Mouse (Mus musculus): ENCODE data around the gene Rabggta.

Gene Rabggta

DNA sequence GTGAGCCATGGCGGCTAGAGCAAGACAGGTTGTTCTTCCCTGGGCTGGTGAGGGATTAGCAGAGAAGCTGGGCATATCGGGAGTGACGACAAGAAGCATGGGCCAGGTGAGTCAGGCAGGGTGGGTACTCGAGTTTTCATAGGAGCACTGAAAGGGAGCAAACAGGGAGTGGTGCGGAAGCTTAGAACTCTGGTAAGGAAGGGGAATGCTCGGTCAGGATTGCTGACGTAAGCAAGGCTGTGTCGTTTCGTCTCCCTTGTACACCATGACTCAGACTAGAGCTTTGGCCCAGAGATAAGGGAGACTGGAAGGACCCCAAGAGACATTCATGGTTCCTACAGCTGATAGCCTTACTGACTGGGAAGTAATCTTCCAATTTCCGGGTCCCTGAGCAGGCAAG is 11.8 kb upstream of the Rabggta start:
- DNase-seq (ENCODE audit: low spot score in 2 of 2): no peak

DNA sequence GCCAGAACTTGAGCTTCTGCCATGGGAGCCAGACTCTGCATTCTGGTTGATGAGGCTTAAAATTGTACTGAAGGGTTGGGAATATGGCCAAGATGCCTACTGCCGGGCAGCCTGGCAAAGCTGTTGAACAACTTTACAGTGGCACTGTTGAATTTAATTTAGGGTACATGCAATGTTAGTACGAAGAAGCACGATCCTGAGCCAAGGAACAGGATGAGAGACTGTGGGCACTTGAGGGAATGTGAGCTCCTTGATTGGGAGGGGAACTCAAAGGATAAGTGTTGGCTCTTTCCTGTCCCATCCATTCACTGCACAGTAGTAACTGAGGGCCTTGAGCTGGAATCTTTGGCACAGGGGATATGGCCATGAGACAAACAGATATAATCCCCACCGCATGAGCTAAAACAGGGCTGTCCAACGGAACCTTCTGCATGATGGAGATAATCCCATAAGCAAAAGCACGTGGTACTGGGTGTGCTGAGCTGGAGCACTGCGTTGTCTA is 8.5 kb upstream of the Rabggta start:
- DNase-seq (ENCODE audit: low spot score in 2 of 2): peak; percentile 69 to 82

DNA sequence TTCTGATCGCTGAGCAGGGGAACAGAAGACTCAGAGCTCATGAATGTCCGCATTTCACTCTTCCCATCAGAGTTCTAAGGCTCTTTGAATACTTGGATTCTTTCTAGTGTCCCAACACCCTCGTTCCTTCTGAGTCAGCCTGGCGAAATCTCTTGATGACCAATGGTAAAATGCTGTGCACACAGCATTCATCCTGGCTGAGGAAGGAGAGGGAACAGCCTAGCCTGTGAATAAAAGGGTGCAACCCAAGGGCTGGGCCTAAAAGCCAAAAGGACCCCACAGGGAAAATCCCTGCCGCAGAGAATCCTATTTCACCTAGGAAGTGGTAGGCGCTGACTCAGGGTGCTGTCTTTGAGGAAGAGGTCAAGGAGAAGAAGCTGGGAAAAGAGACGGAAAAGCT is 8.1 kb upstream of the Rabggta start:
- DNase-seq (ENCODE audit: low spot score in 2 of 2): no peak

DNA sequence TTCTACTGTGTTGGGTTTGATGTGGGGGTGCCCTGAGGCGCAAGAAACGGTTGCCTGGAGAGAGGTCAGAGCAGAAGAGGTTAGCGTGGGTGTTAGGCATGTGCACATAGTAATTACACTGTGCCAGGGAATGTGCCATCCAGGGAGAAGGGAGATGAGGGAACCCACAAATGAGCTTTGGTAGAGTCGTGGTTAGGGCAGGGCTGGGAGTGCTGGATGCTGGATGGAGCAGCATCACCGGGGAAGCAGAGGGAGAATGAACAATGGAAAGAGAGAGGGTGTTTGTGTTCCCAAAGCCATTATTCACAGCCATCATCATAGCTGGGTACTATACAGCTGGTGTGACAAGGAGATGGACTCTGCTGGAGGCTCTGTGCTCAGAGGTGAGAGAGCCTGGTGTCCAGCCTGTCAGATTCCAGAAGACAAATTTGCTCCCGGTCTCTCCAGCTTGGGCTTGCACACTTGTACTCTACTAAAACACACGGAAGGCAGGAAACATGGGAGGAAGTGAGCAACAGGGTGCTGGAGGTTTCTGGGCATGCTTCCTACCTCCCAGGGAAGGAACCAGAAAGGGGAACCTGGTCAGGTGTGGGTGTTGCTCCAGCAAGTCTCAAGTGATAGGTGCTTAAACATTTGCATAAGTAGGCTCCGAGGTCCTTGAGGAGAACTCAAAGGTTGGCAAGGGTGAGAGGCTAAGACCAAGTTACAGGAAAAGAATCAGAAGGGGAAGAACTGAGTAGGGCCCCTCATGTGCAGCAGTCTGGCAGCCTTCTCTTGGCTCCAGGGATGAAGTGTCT is 6.0 kb upstream of the Rabggta start:
- no peak for DNase-seq (ENCODE audit: low spot score in 2 of 2)

DNA sequence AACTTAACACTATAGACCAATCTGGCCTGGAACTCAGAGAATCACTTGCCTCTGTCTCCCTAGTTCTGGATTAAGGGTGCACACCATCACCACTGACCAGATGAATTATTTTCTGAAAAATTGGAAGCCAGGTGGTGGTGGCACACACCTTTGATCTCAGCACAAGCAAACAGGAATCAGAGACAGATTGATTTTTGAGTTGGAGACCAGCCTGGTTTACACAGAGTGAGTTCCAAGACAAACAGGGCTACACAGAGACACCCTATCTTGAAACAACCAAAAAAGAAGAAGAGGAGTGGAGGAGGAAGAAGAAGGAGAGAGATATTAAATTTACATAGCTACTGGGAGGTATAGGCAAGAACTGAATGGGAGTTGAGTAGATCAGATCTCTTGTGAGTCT is 4.2 kb upstream of the Rabggta start:
- no peak for DNase-seq (ENCODE audit: low spot score in 2 of 2)

DNA sequence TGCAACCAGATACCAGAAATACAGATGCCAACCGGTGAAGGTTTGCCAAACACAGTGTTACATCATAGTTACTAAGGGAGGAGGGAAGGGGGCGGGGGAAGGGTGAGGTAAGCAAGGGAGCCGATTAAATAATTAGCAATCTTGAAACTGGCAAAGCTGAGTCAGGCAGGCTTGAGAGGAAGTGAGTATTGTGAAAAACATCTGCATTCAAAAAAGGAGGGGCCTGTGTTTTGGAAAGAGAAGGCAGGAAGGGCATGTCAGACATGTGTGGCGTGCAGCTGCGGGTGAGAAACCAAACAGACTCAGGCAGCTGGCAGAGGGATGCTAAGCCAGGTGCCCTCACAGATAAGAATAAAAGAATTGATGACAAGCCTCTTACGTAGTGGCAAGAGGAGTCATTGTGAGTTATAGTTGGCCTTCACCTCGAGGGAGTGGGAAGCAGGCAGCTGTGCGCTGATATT is 2.4 kb upstream of the Rabggta start:
- DNase-seq (ENCODE audit: low spot score in 2 of 2): no peak

DNA sequence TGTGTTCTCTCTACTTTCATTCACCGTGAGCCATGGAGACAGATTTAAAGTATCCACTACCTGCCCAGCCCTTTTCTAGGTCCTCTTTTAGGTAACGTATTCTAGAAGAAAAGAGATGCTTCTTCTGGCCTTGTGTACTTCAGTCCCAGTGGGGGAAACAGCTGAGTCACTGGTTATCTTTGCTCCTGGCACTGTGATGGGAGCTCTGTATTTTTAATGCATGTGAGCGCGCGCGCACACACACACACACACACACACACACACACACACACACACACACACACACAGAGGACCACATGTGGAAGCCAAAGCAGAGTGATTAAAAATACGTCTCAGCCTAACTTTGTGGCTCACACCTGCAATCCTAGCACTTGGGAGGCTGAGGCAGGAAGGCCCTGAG is 1.4 kb upstream of the Rabggta start:
- no peak for DNase-seq (ENCODE audit: low spot score in 2 of 2)

DNA sequence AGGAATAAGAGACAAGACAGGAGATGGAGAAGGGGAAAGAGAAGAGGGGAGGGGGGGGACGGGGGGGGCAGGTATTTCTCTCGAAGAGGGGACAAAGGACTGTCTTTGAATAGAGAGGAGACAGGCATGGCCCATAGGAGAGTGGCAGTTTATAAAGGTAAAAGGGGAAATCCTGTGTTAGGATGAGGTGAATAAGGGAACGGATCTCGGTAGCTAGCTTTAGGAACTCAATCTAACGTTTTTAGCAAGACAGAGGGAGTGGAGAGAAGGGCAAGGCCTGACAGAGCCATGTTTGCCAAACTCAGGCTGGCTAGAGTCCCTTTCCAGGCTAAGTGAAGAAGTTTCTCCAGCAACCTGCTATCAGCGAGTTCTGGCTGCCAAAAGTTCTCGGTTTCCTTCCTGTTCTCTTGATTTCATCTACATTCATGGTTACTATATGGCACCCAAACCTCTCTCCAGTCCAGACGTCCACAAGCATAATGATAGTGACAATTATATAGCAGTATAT is 429 bp upstream of the Rabggta start:
- DNase-seq (ENCODE audit: low spot score in 2 of 2): no peak

DNA sequence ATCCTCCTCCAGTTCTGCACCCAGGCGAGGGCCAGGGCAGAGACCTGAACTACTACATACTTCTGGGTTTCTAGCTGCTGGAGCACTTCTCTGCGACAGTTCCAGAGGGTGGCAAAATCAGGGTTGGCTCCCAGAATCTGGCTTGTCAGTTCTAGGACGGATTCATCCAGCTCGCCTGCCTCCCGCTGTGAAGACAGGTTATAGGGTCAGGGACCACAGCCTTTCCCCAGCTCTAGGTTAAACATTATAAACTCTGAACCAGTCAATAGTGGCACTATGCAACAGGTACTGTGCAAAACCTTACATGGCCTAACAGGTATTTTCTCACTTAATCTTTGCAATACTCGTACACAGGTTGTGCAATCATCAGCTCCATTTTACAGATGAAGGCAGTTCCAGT is 987 bp downstream of the Rabggta start:
- no peak for DNase-seq (ENCODE audit: low spot score in 2 of 2)

DNA sequence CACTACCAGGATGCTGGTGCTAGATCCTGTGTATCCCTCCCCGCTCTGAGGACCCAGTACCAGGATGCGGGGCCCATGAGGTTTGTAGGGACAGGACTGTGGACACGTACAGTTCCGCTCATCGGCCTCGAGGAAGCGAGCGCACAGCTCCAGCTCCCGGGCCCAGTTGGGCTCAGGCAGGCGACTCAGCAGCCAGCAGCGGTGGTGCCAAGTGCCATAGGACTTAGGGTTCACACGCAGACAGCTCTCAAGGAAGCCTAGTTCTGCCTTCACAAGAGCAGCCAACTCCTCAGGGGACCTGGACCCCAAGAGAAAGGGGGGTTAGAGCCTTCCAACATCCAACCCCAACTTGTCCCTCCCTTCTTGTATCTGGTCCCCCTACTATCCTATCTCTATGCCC is 1.4 kb downstream of the Rabggta start:
- no peak for DNase-seq (ENCODE audit: low spot score in 2 of 2)

DNA sequence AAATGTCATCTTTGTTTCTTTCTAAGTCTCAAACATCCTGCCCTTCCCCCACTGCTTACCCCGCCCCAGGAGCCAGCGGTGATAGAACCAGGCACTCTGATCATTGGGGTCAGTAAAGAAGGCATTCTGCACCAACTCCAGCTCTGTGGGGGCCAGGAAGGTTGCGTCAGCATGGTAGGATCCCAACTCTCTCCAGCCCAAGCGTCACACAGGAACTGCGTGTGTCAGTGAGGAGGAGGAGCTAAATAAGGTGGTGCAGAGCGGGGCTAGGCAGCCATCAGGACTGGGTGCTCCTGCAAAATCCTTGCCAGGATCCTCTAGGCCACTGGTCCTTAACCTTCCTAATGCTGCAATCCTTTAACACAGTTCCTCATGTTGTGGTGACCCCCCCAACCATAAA is 2.3 kb downstream of the Rabggta start:
- no peak for DNase-seq (ENCODE audit: low spot score in 2 of 2)

DNA sequence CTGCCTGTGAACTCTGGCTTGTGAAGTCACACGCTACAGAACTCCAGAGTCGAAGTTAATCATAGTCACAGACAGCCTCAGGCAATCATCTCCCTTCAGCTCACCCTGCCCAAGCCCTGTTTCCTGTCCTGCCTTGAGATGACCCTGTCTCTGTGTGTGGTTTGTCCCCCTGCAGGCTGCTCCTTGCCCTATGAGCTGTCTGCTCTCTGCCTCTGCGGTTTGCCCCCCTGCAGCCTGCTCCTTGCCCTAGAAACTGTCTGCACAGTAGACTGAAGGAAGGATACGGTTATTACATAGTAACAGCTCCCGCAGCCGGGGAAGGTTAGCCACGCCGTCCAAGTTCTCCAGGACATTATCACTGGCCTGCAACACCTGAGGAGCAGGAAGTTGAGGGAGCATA is 5.2 kb downstream of the Rabggta start:
- DNase-seq (ENCODE audit: low spot score in 2 of 2): no peak

DNA sequence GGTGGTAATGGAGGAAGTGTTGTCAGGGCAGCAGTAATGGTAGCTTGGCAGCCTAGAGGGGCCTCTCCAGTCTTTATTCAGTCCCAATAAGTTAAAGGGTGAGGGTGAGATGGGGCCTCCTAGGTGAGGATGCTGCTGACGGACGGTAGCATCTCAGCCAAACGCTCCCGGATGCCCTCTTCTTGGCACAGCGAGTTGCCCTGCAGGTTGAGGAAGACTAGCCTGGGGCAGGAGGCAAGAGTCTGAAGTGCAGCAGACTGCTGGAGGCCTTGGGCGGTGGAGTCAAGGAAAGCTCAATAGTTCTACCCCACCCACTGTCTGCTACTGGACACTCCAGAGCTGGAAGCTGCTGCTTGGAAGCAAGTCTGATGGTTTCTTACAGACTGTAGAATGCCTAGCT is 5.8 kb downstream of the Rabggta start:
- no peak for DNase-seq (ENCODE audit: low spot score in 2 of 2)

DNA sequence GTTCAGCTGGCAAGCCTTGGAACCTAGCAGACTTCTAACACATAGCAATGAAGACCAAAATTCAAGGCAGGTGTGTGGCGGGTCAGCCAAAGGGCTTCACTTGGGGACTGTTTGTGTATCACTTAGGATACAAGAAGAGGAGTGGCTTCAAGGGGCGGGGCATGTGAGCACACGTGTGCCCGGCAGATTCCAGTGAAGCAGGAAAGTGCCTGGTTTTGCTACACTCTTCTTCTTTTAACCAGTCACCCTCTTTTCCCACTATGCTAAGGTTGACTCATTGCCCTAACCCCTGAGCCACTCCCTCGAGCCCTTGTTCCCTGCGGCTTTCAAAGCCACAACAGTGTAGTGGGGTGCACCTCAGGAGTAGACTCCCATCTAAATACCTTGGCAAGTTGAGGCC is 7.2 kb downstream of the Rabggta start:
- DNase-seq (ENCODE audit: low spot score in 2 of 2): no peak

DNA sequence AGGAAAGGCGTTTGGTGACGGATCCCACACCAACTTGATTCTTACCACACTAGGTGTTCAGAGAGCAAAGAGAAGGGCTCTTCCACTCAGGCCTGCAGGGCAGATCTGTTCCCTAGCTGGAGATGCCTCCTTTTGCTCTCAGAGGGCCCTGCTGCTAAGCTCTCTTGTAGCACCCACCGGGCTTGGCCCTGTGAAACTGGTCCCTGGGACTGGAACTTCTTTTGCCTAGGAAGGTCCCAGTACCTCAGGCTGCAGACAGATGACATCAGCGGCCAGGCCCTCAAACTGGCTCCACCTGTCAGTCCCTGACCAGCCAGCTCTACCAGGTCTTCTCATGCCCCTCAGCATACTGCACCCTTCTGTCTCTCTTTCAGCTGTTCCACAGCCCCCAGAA is 8.3 kb downstream of the Rabggta start, which contains the start of gene Tgm1:
Gene Tgm1 (minus strand): TSS at position 198 of the 394 bp plus-strand sequence.
- DNase-seq (ENCODE audit: low spot score in 2 of 2): no peak

DNA sequence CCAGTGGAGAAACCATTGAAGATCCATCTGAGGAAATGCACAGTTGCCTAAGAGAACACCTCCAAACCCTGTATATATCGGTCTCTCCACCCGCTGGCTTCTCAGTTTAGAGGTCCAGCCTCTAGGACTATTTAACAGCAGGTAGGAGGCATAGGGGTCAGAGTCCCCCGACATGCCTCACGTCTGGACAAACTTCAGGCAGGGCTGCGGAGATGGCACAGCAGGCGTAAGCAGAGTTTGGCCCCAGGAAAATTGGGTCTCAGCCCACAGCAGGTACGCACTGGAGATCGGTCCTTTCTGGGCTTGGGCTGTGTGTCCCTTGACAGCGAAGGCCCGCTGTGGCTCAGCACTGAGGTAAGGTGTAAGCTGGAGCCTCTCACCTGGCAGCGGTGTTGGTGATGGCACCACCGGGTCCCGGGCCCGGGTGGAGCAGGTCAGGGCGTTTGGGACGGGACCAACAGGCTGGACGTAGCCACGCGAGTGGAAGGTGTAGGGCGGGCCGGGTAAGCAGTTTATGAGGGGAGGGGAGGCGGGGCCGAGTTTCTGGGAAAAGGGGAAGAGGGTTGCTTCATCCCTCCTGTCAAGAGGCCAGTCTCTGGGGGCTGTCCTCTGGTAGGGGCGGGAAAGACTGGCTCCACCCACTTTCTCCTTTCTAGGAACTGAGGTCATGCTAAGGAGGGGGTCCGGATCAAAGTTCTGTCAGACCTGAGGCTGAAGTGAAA is 8.9 kb downstream of the Rabggta start:
- no peak for DNase-seq (ENCODE audit: low spot score in 2 of 2)

DNA sequence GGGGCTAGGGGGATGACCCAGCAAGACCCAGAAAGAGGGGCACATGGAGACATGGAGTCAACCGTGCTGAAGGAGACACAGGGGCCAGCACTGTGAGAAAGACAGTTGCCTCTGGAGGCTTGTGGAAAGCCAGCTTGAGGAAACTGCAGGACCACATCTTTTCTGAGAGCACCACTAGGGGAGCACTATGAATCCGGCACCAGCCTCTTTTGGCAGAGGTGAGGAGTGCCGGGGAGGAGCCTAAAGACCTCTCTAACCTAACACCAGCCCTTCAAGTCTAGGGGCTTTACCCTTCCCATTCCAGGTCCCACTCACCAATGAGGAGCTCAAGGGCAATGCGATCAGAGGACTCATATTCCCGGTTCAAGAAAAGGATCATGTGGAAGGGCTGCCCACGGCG is 10.3 kb downstream of the Rabggta start:
- DNase-seq (ENCODE audit: low spot score in 2 of 2): no peak

DNA sequence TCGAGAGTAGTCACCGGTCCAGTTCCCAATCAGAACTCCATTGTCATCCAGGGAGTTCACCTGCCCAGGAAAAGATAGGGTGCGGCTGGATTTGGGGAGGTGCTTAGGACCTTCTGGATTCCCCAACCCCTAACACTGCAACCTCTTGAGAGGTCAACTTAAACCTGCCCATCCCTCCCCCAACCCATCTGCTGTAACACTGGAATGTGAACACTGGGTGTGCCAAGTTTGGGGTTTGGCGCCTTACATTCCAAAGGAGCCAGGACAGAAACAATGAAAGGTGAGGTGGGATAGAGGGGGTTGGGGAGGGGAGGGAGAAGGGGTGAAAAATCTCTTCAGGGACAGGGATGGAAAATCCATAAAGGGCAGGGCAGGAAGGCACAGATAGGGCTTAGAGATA is 12.6 kb downstream of the Rabggta start:
- DNase-seq (ENCODE audit: low spot score in 2 of 2): no peak

DNA sequence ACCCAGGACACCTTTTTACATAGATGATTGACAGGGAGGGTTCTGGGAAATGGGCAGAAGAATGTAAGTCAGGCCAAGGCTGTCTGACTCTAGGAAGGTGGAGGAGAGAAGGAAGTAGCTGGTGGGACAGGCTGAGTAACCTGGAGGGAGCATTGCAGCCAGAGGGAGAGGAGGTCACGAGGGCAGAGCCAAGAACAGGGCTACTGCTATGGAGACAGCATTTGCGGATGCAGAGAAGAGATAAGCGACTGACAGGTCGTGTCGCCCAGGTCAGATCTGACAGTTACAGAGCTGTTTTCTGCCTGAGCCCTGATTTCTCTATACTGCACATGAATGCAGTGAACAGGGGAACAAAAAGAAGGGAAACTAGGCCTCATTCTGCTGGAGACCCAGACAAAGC is 14.7 kb downstream of the Rabggta start:
- DNase-seq (ENCODE audit: low spot score in 2 of 2): no peak

DNA sequence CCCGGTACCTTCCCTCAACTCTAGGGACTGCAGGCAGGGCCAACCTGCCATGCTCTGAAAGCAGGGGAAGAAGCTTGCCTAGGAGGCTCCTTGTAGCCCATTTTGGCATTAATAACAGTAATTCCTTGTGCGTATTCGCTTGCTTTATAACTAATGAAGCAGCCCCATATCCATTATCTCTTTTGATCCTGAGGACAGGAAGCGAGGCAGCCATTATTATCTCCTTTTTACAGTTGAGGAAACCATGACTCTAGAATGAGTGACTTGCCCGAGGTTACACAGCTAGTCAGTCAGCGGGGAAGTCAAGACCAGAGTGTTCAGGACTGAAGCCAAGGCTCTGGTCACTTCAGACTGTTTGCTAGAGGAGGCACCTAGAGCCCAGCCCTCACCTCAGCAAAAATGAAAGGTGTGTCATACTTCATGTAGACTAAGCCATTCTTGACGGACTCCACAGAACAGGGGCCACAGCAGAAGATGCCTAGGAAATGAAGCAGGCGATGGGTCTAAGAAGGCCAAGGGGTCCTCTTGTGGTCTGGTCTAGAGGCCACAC is 15.9 kb downstream of the Rabggta start:
- DNase-seq (ENCODE audit: low spot score in 2 of 2): no peak

DNA sequence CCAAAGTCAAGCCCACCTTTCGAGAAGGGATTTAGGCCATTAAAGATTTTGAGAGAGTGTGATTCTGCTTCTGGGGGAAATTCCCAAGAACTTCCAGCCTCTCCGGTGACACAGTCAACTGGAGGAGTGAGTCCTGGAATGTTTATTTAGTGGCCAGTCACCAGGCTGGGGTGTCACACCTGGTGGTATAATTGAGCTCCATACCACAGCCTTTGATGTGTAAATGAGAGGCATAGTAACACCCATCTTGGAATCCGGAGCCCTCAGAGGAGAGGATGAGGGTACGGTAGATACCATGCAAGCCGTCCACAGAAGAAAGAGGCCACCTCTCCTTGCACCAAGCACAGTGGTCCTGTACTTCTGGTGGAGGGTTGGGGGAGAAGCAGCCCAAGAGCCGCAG is 19.3 kb downstream of the Rabggta start:
- DNase-seq (ENCODE audit: low spot score in 2 of 2): no peak

DNA sequence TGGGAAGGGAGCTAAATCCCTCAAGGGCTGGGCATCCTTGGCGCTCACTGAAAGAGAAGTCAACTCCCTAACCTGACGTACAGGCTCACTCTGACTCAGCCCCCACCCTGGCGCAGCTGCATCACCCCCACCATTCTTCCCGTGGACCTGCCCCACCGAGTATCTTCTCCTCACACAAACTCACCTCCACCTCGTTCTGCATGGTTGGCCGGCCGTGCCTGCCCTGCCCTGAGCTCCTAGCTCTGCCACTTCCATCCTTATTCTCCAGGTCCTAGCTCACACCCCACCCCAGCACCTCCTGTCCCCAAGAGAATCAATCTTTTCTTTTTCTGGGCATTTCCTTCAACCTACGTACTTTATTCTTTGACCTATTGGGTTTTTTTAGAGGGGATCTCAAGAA is 20.9 kb downstream of the Rabggta start:
- DNase-seq (ENCODE audit: low spot score in 2 of 2): no peak

DNA sequence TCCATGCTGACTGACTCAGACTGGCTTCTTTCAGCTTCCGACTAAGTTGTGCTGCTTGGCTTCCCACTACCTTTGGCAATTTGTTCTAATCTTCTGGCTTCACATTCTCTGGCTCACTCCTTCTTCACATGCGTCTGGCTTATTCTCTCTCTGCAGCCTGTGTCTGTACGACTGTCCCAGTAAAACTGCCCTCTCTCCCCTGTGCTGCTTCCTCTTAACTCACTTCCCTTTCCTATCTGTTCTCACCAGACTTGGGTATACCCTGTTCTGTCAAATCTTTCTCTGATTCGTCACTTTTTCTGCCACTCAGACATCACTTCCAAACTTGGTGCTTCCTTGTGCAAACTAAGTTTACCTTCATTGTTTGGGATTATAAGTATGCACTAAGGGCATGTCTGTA is 24.8 kb downstream of the Rabggta start:
- DNase-seq (ENCODE audit: low spot score in 2 of 2): no peak
